Mouse (Mus musculus) 3T3-L1 (cell line): ENCODE measurements around the gene Slc25a33.
"Not testable (repeated sequence)": the region's sequence is repeated elsewhere in the genome, so short reads cannot be mapped to it uniquely, and the experiment has no call there.

ENCODE experiments used
- DNase-seq: peaks from one replicate; pipeline ENCODE4 v3.0.0-alpha.2; 2015; ENCODE audit warnings: low read depth, low spot score

The Slc25a33 gene

DNA sequence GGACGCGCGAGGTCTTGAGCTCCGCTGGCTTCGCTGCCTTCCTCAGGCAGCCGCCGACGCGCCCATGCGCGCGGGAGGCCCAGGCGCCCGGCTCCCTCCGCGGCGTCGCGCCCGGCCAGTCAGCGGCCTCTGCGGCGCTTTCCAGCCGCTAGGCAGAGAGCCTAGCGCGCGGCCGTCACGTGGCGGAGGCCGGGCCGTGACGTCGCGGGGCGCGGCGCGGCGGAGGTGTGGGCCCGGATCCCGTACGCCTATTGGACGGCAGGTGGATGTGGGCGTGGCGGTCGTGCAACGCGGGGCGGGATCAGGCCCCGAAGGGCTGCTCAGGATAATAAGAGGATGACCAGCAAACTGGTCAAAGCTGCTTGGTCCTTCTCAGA is at the start of gene Slc25a33:
Slc25a33 (minus strand) TSS at position 184 of the 377 bp plus-strand sequence.
- DNase-seq = peak; percentile 90

DNA sequence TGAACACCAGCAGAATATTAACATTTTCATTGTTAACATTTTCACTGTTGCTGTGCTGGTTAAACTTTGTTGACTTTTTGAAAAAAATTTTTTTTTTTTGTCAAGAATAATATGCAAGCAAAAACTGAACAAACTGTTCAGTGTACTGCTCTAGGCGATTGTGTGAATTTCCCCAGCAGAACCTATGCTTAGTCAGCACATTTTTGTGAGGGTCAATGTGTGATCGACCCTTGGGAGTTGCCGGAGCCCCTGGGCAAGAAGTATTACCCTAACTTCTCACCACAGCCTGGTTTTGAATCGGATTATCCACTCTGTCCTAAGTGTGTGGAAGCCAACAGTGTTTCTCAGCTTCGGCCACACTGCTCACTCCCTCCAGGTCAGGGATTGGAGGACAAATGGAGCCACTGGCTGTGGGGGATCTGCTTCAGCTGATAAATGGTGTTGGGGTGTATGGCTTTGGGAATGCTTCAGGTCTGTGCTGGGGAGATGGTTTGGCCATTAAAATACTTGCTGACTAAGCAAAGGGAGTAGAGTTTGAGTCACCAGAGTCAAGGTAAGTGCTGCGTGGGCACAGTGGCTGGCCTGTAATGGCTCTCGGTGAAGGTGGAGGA is 48.6 kb upstream of the Slc25a33 start:
- peak; percentile 23 for DNase-seq

DNA sequence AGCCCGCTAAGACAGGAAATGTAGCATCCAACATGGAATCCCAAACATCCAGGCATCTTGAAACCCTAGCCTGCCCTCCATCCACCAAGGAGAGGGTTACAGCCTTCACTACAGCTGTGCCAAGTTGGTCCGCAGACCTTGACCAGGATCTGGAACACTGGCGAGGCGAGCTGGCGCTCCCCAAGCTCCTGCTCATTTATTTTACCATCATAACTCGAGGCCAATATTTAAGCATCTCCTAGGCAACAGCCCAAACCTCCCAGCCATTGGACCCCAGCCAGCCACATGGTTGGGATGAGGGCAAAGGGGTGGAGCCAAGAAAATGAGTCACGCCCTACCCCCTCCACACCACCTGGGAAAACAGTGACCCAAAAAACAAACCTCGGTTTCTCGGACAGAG is 48.0 kb upstream of the Slc25a33 start:
- peak; percentile 78 for DNase-seq

DNA sequence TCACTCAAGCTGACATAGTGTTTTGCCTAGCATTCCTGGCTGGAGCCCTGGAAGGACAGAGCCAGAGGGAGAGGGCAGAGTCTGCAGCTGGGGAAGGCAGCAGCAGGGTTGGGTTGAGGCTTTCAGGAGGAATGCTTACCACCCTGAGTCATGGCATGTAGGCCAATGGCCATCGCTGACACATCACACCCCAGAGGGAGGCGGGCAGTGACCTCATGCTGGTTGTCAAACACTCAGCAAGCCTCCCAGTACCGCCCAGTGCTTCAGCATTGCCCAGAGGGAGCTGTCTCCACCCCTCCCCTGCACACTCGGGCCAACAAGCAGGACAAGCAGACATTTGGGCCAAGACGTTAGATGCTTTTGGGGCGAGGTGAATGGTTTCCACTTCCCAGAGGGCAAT is 46.5 kb upstream of the Slc25a33 start:
- DNase-seq = peak; percentile 99

DNA sequence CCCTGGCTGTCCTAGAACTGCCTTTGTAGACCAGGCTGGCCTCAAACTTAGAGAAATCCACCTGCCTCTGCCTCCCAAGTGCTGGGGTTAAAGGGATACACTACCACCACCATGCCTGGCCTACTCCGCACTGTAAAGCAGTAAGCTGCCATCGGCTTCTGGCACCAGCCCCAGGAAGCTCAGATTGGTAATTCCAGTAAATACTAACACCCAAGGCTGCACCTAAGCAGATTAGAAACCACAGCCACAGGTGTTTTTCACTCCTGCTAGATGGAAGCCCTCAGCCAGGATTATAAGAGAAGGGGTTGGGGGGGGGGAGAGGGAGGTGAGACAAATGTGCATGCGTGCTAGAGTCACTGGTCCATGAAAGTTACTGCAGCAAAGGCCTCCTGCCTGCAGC is 45.1 kb upstream of the Slc25a33 start:
- no peak for DNase-seq

DNA sequence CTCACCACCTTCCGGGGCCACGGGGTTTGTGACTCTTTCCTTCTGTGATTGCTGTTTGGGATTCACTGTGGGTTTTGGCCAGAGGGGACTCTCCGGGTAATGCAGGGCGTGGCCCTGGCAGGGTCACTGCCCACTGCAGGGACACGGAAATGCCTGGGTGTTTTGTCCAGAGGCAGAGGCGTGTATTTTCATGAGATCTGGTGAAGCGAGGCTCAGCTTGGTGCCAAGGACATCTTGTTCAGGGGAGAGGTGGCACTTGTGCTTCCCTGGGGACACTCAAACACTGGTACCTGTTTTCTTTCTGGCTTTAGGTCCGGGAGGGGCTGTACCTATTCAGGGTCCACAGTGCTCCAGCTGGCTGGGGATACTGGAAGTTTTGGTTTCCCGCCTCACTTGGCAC is 42.5 kb upstream of the Slc25a33 start:
- DNase-seq = no peak

DNA sequence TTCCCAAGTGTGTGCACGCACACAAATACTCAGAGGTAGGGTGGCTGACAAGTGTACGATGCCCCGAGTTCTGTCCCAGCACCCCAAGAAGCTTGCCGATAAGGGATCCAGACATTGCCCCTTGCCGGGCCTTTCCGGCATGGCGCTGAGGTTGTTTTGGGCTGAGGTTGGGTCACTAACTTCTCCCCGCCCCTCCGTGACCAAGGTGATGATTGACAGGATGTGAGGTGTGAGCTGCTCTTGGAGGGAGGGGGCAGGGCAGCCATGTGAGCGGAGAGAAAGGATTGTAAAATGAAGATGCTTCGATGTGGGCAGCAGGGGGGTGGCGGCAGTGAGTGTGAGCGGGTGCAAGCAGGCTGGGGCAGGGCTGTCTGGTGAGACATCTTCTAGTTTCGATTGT is 41.5 kb upstream of the Slc25a33 start:
- no peak for DNase-seq

DNA sequence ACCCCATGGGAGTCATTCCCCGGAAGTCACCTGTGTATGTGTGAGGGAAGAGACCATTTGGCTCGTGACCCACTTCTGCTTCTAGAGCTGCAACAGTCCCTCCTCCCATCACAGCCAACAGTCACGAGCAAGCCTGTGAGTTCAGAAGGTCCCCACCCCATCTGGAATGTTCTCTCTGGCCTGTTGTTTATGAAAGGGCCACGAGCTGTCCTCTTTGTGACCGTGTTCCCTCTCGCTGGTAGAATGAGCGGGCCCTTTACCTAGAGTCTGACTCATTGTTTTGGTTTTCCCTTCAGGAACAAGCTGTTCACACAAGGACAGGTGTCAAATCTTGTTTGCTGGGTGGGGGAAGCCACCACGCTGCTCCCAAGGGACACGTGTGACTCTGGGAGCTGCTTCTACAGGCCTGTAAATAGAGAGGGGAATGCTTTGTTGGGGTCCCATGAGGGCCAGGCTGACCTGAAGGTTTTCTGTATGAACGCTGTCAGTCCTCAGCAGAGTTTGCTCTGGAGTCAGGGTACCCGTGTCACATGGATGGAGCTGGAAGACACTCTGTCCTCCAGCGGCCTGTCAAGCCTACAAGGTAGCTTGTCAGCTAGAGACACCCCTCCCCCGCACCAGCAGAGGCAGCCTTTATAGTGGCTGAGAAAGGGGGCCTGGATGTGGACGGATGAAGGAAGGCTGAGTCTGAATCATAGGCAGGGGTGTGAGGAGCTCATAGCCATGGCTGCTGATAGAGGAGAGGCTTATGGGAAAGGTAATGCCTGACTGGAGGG is 39.5 kb upstream of the Slc25a33 start:
- no peak for DNase-seq

DNA sequence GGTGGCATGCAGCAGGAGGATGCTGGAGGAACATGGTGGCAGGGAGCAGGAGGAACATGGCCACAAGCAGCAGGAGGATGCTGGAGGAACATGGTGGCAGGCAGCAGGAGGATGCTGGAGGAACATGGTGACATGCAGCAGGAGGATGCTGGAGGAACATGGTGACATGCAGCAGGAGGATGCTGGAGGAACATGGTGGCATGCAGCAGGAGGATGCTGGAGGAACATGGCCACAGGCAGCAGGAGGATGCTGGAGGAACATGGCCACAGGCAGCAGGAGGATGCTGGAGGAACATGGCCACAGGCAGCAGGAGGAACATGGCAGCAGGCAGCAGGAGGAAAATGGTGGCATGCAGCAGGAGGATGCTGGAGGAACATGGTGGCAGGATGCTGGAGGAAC is 36.3 kb upstream of the Slc25a33 start:
- not testable (repeated sequence) for DNase-seq

DNA sequence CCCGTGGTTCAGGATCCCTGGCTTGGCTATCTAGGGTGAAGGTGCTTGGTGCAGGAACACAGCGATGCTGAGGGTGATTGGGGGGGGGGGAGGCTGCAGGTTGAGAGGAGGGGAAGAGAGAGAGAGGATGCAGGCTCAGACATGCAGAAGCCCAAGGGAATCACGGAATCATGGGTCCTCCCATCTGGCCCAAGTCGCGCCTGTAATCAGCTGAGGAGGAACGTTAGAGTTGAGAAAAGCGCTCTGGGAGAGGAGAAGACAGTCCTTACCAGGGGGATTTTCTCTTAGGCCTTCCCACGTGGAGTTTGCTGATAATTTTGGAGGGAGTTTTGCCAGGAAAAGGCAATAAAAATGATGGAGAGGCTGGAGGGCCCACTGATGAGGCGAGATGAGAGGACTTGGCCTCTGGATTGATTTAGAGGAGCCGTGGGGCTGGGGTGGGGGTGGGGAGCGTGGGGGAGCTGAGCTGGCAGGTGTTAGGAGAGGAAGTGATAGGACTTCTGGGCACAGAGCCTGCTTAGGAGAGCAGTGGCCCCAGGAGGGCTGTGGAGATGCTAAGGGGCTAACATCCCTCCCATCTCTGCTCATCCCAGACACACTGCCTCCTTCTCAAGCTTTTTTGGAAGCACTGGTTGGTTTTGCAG is 34.6 kb upstream of the Slc25a33 start:
- DNase-seq = no peak

DNA sequence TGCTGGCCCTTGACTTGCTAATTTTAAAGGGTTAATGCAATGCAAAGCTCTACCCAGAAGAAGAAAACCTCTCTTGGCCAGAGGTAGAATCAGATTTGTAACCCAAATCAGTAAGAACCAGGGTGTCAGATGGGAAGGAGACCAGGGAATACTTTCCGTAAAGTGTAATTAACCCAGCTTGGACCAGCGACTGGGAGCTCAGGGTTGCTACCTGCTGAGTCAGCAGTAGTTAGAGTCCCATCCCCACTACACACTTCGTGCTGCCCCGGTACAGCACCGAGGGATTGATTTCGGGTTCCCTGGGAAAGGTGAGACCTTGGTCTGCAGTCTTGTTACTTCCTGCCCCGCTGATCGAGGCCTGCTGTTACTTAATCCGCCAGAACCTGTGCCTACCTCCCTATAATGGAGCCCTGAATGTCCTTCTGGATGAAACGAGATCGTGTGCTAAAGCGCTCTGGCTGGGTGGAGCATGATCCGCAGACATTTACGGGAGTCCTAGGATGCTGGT is 34.0 kb upstream of the Slc25a33 start:
- no peak for DNase-seq

DNA sequence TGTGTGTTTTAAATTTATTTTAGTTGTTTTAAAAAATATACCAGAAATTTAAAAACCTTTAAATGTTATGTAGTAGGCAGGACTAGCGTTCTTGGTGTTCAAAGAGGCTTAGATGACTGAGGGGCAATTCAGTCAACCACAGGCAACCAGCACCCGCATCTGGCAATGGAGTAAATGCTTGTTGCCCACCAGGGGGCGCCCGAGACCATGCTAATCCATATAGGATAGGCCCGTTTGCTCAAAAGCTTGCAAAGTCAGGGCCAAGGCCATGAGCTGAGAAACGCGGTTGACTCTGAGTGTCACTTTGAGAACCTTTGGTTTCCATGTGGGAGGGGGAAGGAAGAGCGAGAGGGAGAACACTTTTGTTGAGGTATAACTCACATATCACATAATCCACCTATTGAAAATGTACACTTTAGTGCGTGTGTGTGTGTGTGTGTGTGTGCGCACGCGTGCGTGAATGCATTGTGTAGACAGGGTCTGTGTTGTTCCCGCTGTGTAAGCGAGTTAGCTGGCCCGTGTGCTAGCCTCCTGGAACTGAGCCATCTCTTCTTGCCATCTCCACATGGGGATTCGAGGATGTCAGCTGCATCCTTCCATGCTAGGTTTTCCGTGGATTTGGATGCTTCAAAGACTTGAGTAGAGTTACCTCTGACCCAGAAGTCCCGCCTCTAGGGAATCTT is 32.8 kb upstream of the Slc25a33 start:
- DNase-seq = peak; percentile 95

DNA sequence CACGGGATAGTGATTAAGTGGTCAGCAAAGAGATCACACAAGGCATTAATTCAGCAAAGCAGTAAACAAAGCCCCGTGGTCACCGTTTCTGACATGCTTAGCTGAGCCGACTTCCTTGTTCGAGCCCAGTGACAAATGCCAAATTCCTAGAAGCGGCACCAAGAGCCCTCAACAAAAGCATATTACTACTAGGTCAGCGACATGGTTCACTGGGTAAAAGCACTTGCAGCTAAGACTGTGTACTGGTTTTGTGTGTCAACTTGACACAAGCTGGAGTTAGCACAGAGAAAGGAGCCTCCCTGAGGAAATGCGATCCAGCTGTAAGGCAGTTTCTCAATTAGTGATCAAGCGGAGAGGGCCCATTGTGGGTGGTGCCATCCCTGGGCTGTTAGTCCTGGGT is 28.2 kb upstream of the Slc25a33 start:
- DNase-seq = no peak

DNA sequence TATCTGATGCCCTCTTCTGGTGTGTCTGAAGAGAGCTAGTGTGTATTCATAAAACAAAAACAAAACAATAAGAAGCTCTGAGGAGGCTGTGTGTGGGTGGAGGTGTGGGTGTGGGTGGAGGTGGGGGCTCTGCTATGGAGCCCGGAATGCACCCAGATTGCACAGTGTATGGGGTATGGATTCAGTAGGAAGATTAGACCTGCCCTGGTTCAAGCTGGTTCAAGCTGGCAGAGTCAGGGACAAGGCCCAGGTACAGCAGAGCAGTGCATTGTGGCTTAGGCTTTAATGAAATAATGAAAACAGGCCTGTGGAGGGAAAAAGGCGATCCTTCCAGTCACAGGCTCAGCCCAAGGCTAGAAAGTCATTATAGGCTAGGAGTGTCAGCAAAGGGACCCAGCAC is 26.5 kb upstream of the Slc25a33 start:
- no peak for DNase-seq

DNA sequence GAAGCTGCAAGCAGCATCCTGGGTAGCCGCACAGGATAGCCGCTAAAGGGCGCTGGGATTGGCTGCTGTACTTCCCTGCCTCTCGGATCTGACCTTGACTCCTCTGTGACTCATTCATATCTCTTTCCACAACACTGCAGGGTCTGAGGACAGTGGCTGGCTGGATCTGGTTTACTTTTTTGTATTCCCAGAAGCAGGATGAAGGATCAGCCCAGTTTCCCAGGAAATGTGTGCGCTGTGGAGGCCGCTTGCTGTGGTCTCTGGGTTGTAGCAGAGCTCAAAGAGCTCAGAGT is 26.0 kb upstream of the Slc25a33 start:
- peak; percentile 32 for DNase-seq

DNA sequence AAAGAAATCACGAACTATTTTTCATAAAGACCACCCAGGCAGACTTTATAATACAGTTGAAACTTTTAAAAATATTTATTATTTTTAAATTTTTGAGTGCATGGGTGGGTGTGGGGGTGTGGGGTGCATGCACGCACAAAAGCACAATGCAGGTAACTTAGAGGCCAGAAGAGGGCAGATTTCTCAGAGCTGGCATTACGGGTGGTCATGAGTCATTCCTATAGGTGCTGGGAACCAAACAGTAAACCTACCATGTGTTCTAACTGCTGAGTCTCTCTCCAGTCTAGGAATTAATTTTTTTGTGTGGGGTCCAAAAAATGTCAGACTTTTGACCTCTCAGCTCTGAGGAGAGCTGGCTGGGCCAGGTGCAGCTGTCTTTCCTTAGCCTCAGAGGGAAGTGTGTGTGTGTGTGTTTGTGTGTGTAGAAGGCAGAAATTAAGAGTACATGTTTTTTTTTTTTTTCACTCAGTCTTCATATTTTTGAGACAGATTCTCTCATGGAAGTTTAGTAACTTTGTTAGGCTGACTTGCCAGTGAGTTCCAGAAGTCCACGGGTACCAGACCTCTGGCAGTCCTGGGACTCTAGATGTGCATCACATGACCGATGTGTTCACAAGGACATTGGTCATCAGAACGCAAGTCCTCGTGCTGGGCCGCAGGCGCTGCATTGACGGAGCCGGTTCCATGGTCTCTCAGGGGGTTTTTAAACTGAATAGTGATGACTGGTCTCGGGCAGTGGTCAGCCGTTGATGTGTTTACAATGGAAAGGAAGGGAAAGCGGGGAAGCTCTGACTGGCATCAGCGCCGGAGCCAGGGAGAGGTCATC is 25.5 kb upstream of the Slc25a33 start:
- DNase-seq = no peak

DNA sequence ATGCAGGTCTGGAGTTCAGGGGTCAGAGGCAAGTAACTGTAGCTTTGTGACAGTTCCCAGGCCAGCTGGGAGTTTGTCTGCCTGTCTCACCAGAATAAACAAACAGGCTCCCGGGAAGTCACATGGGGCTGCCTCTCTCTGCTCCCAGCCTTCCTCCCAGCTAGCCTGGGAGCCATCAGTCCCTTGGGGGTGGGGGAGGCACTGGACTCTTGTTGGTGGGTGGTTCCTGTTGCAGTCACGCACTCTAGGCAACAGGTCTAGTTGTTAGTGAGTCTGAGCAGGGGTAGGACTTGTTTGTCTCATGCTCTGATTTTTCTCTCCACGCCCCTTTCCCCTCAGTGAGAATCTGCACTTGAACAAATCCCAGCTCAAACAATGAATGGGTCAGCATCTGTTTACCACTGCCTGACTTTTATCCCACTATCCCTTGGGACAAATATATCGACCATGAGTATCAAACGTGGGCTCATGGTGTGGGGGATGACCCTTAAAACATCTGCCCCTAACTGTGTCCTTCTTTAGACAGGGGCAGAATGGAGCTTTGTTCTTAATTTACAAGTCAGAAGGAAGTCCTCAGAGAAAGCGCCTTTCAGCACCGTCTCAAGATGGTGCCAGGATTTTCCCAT is 24.7 kb upstream of the Slc25a33 start:
- no peak for DNase-seq

DNA sequence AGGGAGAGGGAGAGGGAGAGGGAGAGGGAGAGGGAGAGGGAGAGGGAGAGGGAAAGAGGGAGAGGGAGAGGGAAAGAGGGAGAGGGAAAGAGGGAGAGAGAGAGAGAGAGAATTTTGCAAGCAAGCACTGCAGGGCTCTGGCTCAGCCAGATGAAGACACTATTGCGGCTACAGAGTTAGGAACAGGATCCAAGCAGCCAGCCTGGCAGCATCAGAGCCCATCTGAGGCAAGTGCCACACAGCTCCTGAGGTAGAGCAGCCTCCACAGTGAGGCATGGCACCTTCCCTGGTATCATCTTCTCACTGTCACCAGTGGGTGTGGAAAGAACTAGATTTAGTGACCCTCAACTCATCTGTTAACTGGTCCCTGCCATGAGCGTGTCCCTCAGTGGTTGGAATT is 24.0 kb upstream of the Slc25a33 start:
- DNase-seq = no peak

DNA sequence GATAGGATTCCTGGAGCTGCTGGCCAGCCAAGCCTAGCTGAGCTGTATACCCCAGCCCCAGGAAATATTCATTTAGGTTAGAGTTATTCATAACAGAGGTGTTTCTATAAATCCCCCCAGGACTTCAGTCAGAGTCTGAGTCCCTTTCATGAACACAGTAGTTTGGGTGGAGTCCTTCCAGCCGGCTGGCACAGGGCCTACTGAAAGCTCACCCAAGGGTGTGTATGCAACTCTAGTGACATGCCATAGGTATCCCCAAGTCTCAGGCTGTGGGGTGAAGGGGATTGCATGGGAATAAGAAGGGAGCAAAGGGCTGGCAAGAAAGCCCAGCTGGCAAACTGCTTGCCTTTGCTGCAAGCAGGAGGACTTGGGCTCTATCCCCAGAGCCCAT is 23.1 kb upstream of the Slc25a33 start:
- no peak for DNase-seq

DNA sequence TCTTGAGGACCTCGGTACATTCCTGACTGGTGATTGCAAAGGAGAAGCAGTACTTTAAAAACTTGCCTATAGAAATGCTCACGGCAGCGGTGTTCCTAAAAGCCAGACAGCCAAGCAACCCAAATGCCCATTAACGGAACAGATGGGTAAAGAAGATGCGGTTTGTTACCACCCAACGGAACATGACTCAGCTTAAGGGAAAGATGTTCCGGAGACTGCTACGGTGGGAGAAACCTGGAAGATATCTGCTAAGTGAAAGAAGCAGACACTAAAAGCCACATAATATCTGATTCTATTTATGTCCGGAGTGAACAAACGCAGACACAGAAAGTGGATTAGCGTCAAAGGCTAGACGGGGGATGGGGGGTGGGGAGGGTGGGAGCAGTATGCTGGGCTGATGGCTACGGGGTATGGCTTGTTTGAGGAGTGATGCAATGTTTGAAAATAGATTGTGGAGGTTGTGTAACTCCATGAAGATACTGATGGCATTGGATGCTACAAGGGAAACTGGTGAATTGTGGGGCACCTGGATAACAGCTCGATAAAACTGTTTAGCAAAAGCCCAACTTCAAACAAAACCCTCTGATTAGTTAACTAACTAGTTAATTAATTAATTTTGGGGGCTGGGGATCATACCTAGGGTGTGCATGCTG is 22.6 kb upstream of the Slc25a33 start:
- DNase-seq = no peak
